Mouse (Mus musculus): ENCODE results near the gene Aipl1.

The Aipl1 gene

GRCm38 (mm10) chr11:72037409-72037808 lies at the start of gene Aipl1:
Aipl1 (minus strand) TSS chr11:72037509.
- no peak for DNase-seq (ENCODE audit: low spot score in 2 of 2)

- peak; percentile 65 to 81 for DNase-seq (ENCODE audit: low spot score in 2 of 2)
These were observed 49.1 kb upstream of the Aipl1 start for GRCm38 (mm10) chr11:72086251-72087046.

GRCm38 (mm10) chr11:72084337-72084736 lies 47.0 kb upstream of the Aipl1 start:
- peak; percentile 49 to 69 for DNase-seq (ENCODE audit: low spot score in 2 of 2)

GRCm38 (mm10) chr11:72082601-72083000 lies 45.3 kb upstream of the Aipl1 start:
- DNase-seq (ENCODE audit: low spot score in 2 of 2), result no peak

GRCm38 (mm10) chr11:72080461-72080860 lies 43.2 kb upstream of the Aipl1 start:
- no peak for DNase-seq (ENCODE audit: low spot score in 2 of 2)

GRCm38 (mm10) chr11:72078647-72079046 lies 41.3 kb upstream of the Aipl1 start:
- DNase-seq (ENCODE audit: low spot score in 2 of 2), result no peak

GRCm38 (mm10) chr11:72078056-72078455 lies 40.7 kb upstream of the Aipl1 start:
- no peak for DNase-seq (ENCODE audit: low spot score in 2 of 2)

GRCm38 (mm10) chr11:72074230-72074629 lies 36.9 kb upstream of the Aipl1 start:
- DNase-seq (ENCODE audit: low spot score in 2 of 2), result no peak

GRCm38 (mm10) chr11:72072331-72072905 lies 35.1 kb upstream of the Aipl1 start:
- DNase-seq (ENCODE audit: low spot score in 2 of 2), result no peak

GRCm38 (mm10) chr11:72070733-72071132 lies 33.4 kb upstream of the Aipl1 start:
- DNase-seq (ENCODE audit: low spot score in 2 of 2), result no peak

- DNase-seq (ENCODE audit: low spot score in 2 of 2), result peak in 1 of 2 experiments; percentile 28
These were observed 30.7 kb upstream of the Aipl1 start for GRCm38 (mm10) chr11:72068026-72068425.

GRCm38 (mm10) chr11:72067326-72067725 lies 30.0 kb upstream of the Aipl1 start:
- DNase-seq (ENCODE audit: low spot score in 2 of 2), result no peak

- no peak for DNase-seq (ENCODE audit: low spot score in 2 of 2)
These were observed 29.0 kb upstream of the Aipl1 start for GRCm38 (mm10) chr11:72066330-72066729.

GRCm38 (mm10) chr11:72065103-72065502 lies 27.8 kb upstream of the Aipl1 start:
- DNase-seq (ENCODE audit: low spot score in 2 of 2), result no peak

- DNase-seq (ENCODE audit: low spot score in 2 of 2), result no peak
These were observed 27.1 kb upstream of the Aipl1 start for GRCm38 (mm10) chr11:72064414-72064813.

- DNase-seq (ENCODE audit: low spot score in 2 of 2), result no peak
These were observed 23.8 kb upstream of the Aipl1 start for GRCm38 (mm10) chr11:72061093-72061620.

- no peak for DNase-seq (ENCODE audit: low spot score in 2 of 2)
These were observed 23.1 kb upstream of the Aipl1 start for GRCm38 (mm10) chr11:72060416-72060815.

- DNase-seq (ENCODE audit: low spot score in 2 of 2), result no peak
These were observed 19.9 kb upstream of the Aipl1 start for GRCm38 (mm10) chr11:72057166-72057565.

GRCm38 (mm10) chr11:72055176-72055575 lies 17.9 kb upstream of the Aipl1 start:
- DNase-seq (ENCODE audit: low spot score in 2 of 2), result no peak

- DNase-seq (ENCODE audit: low spot score in 2 of 2), result peak in 1 of 2 experiments; percentile 56
These were observed 15.3 kb upstream of the Aipl1 start for GRCm38 (mm10) chr11:72052636-72053035.

- DNase-seq (ENCODE audit: low spot score in 2 of 2), result no peak
These were observed 14.9 kb upstream of the Aipl1 start for GRCm38 (mm10) chr11:72052221-72052620.

- DNase-seq (ENCODE audit: low spot score in 2 of 2), result peak in 1 of 2 experiments; percentile 60
These were observed 13.9 kb upstream of the Aipl1 start for GRCm38 (mm10) chr11:72050895-72051858.
